Mouse (Mus musculus) adrenal gland, postnatal 36 days (tissue): ENCODE measurements at regions not wholly inside any gene's neighbourhood (a gene's known extent, or its start where the extent isn't known, plus 50 kb on each side); places are given as distances from the start of the nearest gene placed in this dataset.
"Not testable (repeated sequence)": the region's sequence is repeated elsewhere in the genome, so short reads cannot be mapped to it uniquely, and the experiment has no call there.

ENCODE experiments used
- DNase-seq, 2 experiments: peaks; one replicate each; pipeline ENCODE4 v3.0.0; 2021; ENCODE audit warnings: mixed read lengths in 1 of 2

- DNase-seq, result no peak
Measured at GRCm38 (mm10) chr9:23651300-23651699, 428.4 kb downstream of the Bmper start.

- DNase-seq, result no peak
Measured at GRCm38 (mm10) chr9:23653086-23653485, 430.2 kb downstream of the Bmper start.

- no peak for DNase-seq
Measured at GRCm38 (mm10) chr9:23654777-23655176, 431.9 kb downstream of the Bmper start.

DNA sequence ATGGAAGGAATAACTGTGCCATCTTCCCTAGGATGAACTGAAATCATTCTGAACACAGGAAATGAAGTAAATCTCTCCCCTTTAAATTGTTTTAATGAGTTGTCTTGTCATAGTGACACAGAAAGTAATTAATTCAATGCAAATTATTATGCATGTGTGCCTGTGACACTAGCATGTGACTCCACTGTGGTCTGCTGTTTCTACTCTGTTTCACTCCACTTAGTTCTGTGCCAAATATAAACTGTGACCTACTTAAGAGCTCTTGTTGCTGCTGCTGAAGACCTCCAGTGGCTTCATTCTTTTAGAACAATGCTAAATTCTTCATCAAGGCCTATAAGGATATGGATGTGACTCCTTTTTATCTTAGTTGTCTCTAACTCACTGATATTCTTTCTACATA is 431.8 kb upstream of the Npsr1 start:
- DNase-seq, result no peak

DNA sequence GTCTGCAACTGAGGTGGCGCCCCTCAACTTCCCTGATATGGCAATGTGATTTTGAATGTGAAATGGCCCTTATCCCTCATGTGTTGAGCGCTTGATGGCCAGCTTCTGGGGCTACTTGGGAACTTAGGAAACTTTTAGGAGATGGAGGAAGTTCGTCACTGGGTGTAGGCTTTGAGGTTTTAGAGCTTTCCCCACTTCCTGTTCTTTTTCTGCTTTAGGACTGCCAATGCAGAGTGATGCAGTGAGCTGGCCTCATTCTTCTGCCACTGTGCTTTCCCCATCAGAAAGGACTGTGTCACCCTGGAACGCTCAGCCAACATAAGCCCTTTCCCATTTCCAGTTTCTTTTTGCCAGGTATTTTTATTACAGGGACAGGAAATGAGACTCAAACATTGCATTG is 428.6 kb upstream of the Npsr1 start:
- DNase-seq, result no peak

GRCm38 (mm10) chr9:23670642-23671041 is 427.2 kb upstream of the Npsr1 start:
- no peak for DNase-seq

GRCm38 (mm10) chr9:23673347-23673860 is 424.4 kb upstream of the Npsr1 start:
- DNase-seq, result no peak

DNA sequence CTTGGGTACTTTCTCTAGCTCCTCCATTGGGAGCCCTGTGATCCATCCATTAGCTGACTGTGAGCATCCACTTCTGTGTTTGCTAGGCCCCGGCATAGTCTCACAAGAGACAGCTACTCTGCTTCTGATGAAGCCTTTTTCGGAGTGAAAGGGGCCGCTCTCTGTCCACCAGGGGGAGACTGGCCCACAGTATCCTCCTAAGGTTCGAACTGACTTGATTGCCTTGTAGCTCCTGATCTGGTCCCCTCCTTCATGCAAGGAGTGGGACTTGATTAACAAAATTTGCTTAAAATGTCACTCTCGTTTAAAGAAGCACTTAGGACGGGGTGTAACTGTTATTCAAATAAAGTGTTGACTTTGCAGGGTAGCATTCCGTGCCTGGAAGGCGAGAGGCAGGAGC is 423.0 kb upstream of the Npsr1 start:
- DNase-seq, result peak; percentile 18 to 50

- DNase-seq, result no peak
Measured at GRCm38 (mm10) chr9:23689456-23689855, 408.3 kb upstream of the Npsr1 start.

DNA sequence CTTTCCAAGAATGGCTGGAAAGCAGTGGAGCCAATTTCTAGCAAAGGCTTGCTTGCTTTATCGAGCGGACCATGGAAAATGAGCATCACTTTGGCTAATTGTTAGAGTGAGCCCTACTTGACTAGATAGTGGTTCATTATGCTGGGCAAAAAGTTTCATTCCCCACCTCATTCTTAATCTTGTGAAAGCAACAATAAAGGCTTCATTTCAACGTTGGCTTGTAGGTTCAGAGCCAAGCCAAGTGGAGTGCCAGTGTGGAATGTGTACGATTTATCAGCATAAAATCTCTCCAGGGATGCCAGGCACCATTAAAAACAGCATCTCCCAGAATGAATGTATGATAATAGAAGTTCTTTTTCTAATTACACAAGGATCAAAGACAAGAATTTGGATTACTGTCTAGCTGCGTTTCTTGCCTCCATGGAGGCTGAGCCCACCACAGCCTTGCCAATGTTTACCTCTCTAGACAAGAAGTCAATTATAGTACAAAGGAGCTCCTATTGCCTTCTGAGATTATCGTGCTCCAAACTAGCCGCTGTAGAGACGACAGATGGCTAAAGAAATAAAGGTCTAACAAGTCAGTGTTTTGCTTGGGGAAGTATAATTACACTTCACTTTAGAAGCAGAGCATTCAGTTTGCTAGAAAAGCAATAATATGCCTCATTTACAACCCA is 404.9 kb upstream of the Npsr1 start:
- DNase-seq, result no peak

- no peak for DNase-seq
Measured at GRCm38 (mm10) chr9:23693442-23693829, 404.4 kb upstream of the Npsr1 start.

DNA sequence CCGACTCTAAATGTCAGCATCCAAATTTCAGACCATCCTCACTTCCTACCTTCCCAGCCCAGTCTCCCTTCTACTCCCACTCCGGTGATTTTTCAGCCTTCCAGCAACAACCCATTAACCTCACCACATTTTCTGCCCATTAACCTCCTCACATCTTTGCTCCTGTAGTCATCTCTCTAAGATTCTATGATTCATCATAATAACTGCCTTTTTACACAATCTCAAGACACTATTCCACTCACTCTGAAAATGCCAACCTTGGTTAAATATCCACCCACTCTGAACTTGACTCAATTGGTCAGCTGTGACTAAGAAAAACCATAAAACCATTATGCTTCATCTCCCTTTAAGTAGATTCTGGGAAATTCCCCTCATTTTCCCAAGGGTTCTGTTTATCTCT is 403.3 kb upstream of the Npsr1 start:
- no peak for DNase-seq

DNA sequence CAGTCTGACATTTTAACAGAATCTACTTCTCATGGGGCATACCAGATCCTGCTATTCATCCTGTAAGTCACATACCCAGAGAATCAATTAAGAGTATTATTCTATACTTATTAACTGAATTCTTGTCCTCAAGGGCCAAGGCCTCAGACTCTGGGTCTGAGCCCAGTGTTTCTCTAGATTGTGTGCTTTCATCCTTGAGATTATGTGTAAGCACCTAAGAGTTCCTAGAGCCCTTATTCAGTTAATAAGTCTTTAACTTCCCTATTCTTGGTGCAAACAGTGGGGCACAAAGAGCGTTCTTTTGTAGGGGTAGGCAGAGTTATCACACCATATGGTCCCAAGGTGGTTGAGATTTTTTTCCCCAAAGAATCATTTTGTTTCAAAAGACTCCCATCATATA is 397.2 kb upstream of the Npsr1 start:
- DNase-seq, result no peak

DNA sequence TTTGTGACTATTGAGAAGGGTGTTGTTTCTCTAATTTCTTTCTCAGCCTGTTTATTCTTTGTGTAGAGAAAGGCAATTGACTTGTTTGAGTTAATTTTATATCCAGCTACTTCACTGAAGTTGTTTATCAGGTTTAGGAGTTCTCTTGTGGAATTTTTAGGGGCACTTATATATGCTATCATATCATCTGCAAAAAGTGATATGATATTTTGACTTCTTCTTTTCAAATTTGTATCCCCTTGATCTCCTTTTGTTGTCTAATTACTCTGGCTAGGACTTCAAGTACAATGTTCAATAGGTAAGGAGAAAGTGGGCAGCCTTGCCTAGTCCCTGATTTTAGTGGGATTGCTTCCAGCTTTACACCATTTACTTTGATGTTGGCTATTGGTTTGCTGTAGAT is 380.2 kb upstream of the Npsr1 start:
- DNase-seq, result not testable (repeated sequence)

GRCm38 (mm10) chr9:23728816-23729215 is 369.0 kb upstream of the Npsr1 start:
- no peak for DNase-seq

- DNase-seq, result no peak
Measured at GRCm38 (mm10) chr9:23752478-23752877, 345.3 kb upstream of the Npsr1 start.

GRCm38 (mm10) chr9:23786660-23787059 is 311.1 kb upstream of the Npsr1 start:
- no peak for DNase-seq
